Comparison of ENCODE assay signal across 28 mouse cellular contexts in the genomic region with DNA sequence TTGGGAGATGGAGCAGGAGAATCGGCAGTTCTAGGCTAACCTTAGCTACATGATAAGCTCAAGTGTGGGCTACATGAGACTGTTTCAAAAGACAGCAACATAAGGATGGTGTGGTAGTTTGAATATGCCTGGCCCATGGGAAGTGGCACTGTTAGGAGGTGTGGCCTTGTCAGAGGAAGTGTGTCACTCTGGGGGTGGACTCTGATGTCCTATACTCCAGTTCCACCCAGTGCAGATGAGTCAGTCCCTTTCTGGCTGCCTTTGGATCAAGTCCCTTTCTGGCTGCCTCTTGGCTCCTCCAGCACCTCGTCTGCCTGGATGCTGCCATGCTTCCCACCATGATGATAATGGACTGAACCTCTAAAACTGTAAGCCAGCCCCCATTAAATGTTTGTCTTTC. TPM values are rescaled to one million over a fixed set of nuclear protein-coding genes. Genes with fewer than 3 reads are reported as not detected.
DNase-seq lines count a peak whose midpoint lies in the region; ATAC-seq and TF ChIP-seq lines count a peak whose summit lies in the region.
"Had no signal": no experiment of that assay in that cellular context is flagged by ENCODE, and none has a peak within 500 bp of the region (broad histone marks: within the 10 kb centered on the region; RNA-seq: fewer than 3 reads in every experiment).

No protein-coding gene starts in this region.

- no peak overlapping the region for H3K4me2 ChIP-seq in kidney, embryonic 16.5 days (replicated peaks; ENCODE audit: low read depth, low read length)
- H3K4me2 ChIP-seq: embryonic facial prominence, embryonic 12.5 days; embryonic facial prominence, embryonic 15.5 days; forebrain, embryonic 12.5 days; forebrain, embryonic 15.5 days; heart, embryonic 11.5 days; hindbrain, embryonic 13.5 days; intestine, embryonic 15.5 days had no signal

- 83% methylated on average over 2 of the region's 2 CpGs for WGBS in kidney, adult 2 months
- 88% methylated on average over 2 of the region's 2 CpGs for WGBS in kidney, embryonic 16.5 days

- no peaks in the 10 kb centered on the region for H3K27me3 ChIP-seq in kidney, adult 2 months (replicated peaks; ENCODE audit: control insufficient read depth, insufficient read depth, low read length)
- H3K27me3 ChIP-seq in kidney, embryonic 16.5 days (ENCODE audit: insufficient read depth, low read length) = no peaks in the 10 kb centered on the region
- H3K27me3 ChIP-seq: embryonic facial prominence, embryonic 12.5 days; embryonic facial prominence, embryonic 15.5 days; forebrain, embryonic 12.5 days; forebrain, embryonic 15.5 days; hindbrain, embryonic 13.5 days; intestine, embryonic 15.5 days had no signal

- DNase-seq in kidney, adult 2 months = no peak
- DNase-seq in 3134 (ENCODE audit: extremely low read depth, insufficient read length, low spot score) = peak; percentile 38
- peak; percentile 12 for DNase-seq in A20 (ENCODE audit: low read depth, low spot score)
- DNase-seq in fibroblast of lung, adult 2 months (ENCODE audit: low read depth) = peak; percentile 11
- DNase-seq in left cerebral cortex, postnatal 36 days (ENCODE audit: low spot score in 2 of 2) = no peak
- no peak for DNase-seq in heart, postnatal 4 days
- DNase-seq: adrenal gland, adult 2 months; adrenal gland, postnatal 14 days; B cell, adult 2 months; cerebellum, adult 11 months; cerebellum, adult 2 months; cerebellum, adult 9-11 months; cerebellum, postnatal 25 days; gastrocnemius, postnatal 10 days; gastrocnemius, postnatal 36 days had no signal

- TF ChIP-seq CTCF in kidney, adult 2 months (conservative IDR thresholded peaks at IDR 0.05; ENCODE audit: insufficient read depth, insufficient read length, low read depth, low read length) = no peak

- peak overlapping the region; percentile 6; the same call in 1 of the 2 replicates for H3K27ac ChIP-seq in kidney, adult 2 months (ENCODE audit: insufficient read depth, low read depth, low read length)
- no peak overlapping the region for H3K27ac ChIP-seq in kidney, embryonic 16.5 days (ENCODE audit: low read length)
- H3K27ac ChIP-seq: embryonic facial prominence, embryonic 12.5 days; embryonic facial prominence, embryonic 15.5 days; forebrain, embryonic 12.5 days; forebrain, embryonic 15.5 days; hindbrain, embryonic 10.5 days; hindbrain, embryonic 13.5 days; intestine, embryonic 15.5 days had no signal

- H3K4me1 ChIP-seq in kidney, adult 2 months (ENCODE audit: control insufficient read depth, insufficient read depth, low read length) = peaks cover 5% of the 10 kb centered on the region
- no peaks in the 10 kb centered on the region for H3K4me1 ChIP-seq in kidney, embryonic 16.5 days (ENCODE audit: insufficient read depth, low read length)
- H3K4me1 ChIP-seq: embryonic facial prominence, embryonic 12.5 days; embryonic facial prominence, embryonic 15.5 days; forebrain, embryonic 12.5 days; forebrain, embryonic 15.5 days; hindbrain, embryonic 10.5 days; hindbrain, embryonic 13.5 days; intestine, embryonic 15.5 days had no signal

- intact Hi-C loops in left cerebral cortex, postnatal 36 days (cut with DNase I) = no loop called here

- TF ChIP-seq POLR2A in kidney, adult 2 months (IDR thresholded peaks at IDR 0.05; ENCODE audit: low read depth, low read length) = no peak

- no peaks in the 10 kb centered on the region for H3K36me3 ChIP-seq in kidney, adult 2 months (ENCODE audit: control insufficient read depth, insufficient read depth, low read length)
- H3K36me3 ChIP-seq in kidney, embryonic 16.5 days (ENCODE audit: insufficient read depth, low read length) = peaks cover 21% of the 10 kb centered on the region
- H3K36me3 ChIP-seq: forebrain, embryonic 15.5 days had no signal

- ATAC-seq in kidney, embryonic 16.5 days (ENCODE audit: low FRiP score, low TSS enrichment) = no peak
- no peak for ATAC-seq in CD4-positive, CD25-positive, alpha-beta regulatory T cell, adult 4 months
- ATAC-seq: forebrain, embryonic 15.5 days; hindbrain, embryonic 16.5 days; intestine, embryonic 15.5 days had no signal

- no peaks in the 10 kb centered on the region for H3K9me3 ChIP-seq in kidney, embryonic 16.5 days (ENCODE audit: low read length)
- H3K9me3 ChIP-seq: embryonic facial prominence, embryonic 12.5 days; embryonic facial prominence, embryonic 15.5 days; forebrain, embryonic 12.5 days; forebrain, embryonic 15.5 days; hindbrain, embryonic 10.5 days; hindbrain, embryonic 13.5 days; intestine, embryonic 15.5 days had no signal

- no peak overlapping the region for H3K4me3 ChIP-seq in kidney, adult 2 months (ENCODE audit: insufficient read depth, low read depth, low read length)
- no peak overlapping the region for H3K4me3 ChIP-seq in kidney, embryonic 16.5 days (ENCODE audit: low read length)
- H3K4me3 ChIP-seq: embryonic facial prominence, embryonic 12.5 days; embryonic facial prominence, embryonic 15.5 days; forebrain, embryonic 12.5 days; forebrain, embryonic 15.5 days; hindbrain, embryonic 10.5 days; hindbrain, embryonic 13.5 days; intestine, embryonic 15.5 days had no signal

- H3K9ac ChIP-seq in kidney, embryonic 16.5 days (replicated peaks; ENCODE audit: low read length) = no peak overlapping the region
- H3K9ac ChIP-seq: embryonic facial prominence, embryonic 12.5 days; embryonic facial prominence, embryonic 15.5 days; forebrain, embryonic 12.5 days; forebrain, embryonic 15.5 days; hindbrain, embryonic 13.5 days; intestine, embryonic 15.5 days had no signal

RNA-seq across cellular contexts. Expression of gene Fanca, which starts 25.6 kb away (rescaled TPM):
- polyA plus RNA-seq in kidney, adult 2 months (2012; rRNA removed) = 15.9 and 19.2 TPM in 2 replicates
- 36.6 and 43.8 TPM in 2 replicates for polyA plus RNA-seq in kidney, embryonic 16.5 days (2015; fragmentation: Nextera tagmentation; extraction: Ambion mirVana)
- 1 to 10 TPM; 5.9 to 7.9 TPM for polyA plus RNA-seq in CD4-positive, CD25-positive, alpha-beta regulatory T cell, adult 4 months (2017; shearing (Covaris generic))
- 1 to 10 TPM; 2.7 TPM for total RNA-seq in left cerebral cortex, postnatal 36 days (2021)
- 10 to 100 TPM; 16.7 to 22.9 TPM for total RNA-seq in heart, postnatal 4 days (2021)
- total RNA-seq: gastrocnemius, adult 18-20 months had no signal

RNA-seq across cellular contexts. Expression of gene Vps9d1, which starts 38.6 kb away (rescaled TPM):
- polyA plus RNA-seq in kidney, adult 2 months (2012; rRNA removed) = 42.7 and 79.9 TPM in 2 replicates
- polyA plus RNA-seq in kidney, embryonic 16.5 days (2015; fragmentation: Nextera tagmentation; extraction: Ambion mirVana) = 25.8 and 31.7 TPM in 2 replicates
- polyA plus RNA-seq in CD4-positive, CD25-positive, alpha-beta regulatory T cell, adult 4 months (2017; shearing (Covaris generic)) = 10 to 100 TPM in 1 of 2 experiments, 1 to 10 TPM in 1; 9.1 to 10.1 TPM
- total RNA-seq in left cerebral cortex, postnatal 36 days (2021) = 10 to 100 TPM; 56.1 to 67.6 TPM
- 10 to 100 TPM; 26.4 to 27.3 TPM for total RNA-seq in heart, postnatal 4 days (2021)

RNA-seq across cellular contexts. Expression of gene Zfp276, which starts 38.8 kb away (rescaled TPM):
- polyA plus RNA-seq in kidney, adult 2 months (2012; rRNA removed) = 22.4 and 29.9 TPM in 2 replicates
- polyA plus RNA-seq in kidney, embryonic 16.5 days (2015; fragmentation: Nextera tagmentation; extraction: Ambion mirVana) = 26.7 and 28.5 TPM in 2 replicates
- polyA plus RNA-seq in CD4-positive, CD25-positive, alpha-beta regulatory T cell, adult 4 months (2017; shearing (Covaris generic)) = 1 to 10 TPM; 5.1 to 7.3 TPM
- total RNA-seq in left cerebral cortex, postnatal 36 days (2021) = 10 to 100 TPM; 19.2 to 24.8 TPM
- total RNA-seq in heart, postnatal 4 days (2021) = 10 to 100 TPM; 14.4 to 14.8 TPM

RNA-seq across cellular contexts. Expression of gene Spire2, which starts 39.7 kb away (rescaled TPM):
- polyA plus RNA-seq in kidney, adult 2 months (2012; rRNA removed) = 6.0 and 7.2 TPM in 2 replicates
- polyA plus RNA-seq in kidney, embryonic 16.5 days (2015; fragmentation: Nextera tagmentation; extraction: Ambion mirVana) = 4.9 and 5.4 TPM in 2 replicates
- not detected for polyA plus RNA-seq in CD4-positive, CD25-positive, alpha-beta regulatory T cell, adult 4 months (2017; shearing (Covaris generic))
- 10 to 100 TPM; 14.8 to 18.2 TPM for total RNA-seq in left cerebral cortex, postnatal 36 days (2021)
- total RNA-seq in heart, postnatal 4 days (2021) = under 1 TPM; 0.38 to 0.61 TPM
- total RNA-seq: granulocyte monocyte progenitor cell, adult 5-6 weeks had no signal

RNA-seq across cellular contexts. Expression of gene Spata2l, which starts 56.8 kb away (rescaled TPM):
- 14.9 and 16.7 TPM in 2 replicates for polyA plus RNA-seq in kidney, adult 2 months (2012; rRNA removed)
- 7.5 and 8.9 TPM in 2 replicates for polyA plus RNA-seq in kidney, embryonic 16.5 days (2015; fragmentation: Nextera tagmentation; extraction: Ambion mirVana)
- polyA plus RNA-seq in CD4-positive, CD25-positive, alpha-beta regulatory T cell, adult 4 months (2017; shearing (Covaris generic)) = 1 to 10 TPM; 6.0 to 9.2 TPM
- total RNA-seq in left cerebral cortex, postnatal 36 days (2021) = 10 to 100 TPM; 86.7 to 88.8 TPM
- 1 to 10 TPM; 3.7 to 4.2 TPM for total RNA-seq in heart, postnatal 4 days (2021)

Comparison
In these comparisons a context has a peak if more than half of its experiments do, and no peak if none do; other contexts are left out.
1. DNase-seq: peak in 3134 (single experiment), A20 (single experiment) and fibroblast of lung, adult 2 months (single experiment); none in kidney, adult 2 months (single experiment), left cerebral cortex, postnatal 36 days (0 of 2) and heart, postnatal 4 days (single experiment).